Mouse (Mus musculus) heart, adult 2 months (tissue): ENCODE measurements around the gene Slc8a2. TPM values are rescaled to one million over a fixed set of nuclear protein-coding genes. Genes with fewer than 3 reads are reported as not detected.

Source experiments
- DNase-seq, 2 experiments: peaks; one replicate each; pipeline ENCODE4 v3.0.0; 2021
- H3K27ac ChIP-seq: fragments of 200-600 bp; 2 replicates; pipeline ENCODE4 v1.8.1; 2022
- H3K27me3 ChIP-seq: fragments of 200-500 bp; 2 replicates; pipeline ENCODE4 v1.6.1; 2012; ENCODE audit warnings: mild to moderate bottlenecking, low read length, inconsistent platforms, mixed read lengths; ENCODE audit not compliant: control insufficient read depth, insufficient read depth
- H3K36me3 ChIP-seq: fragments of 200-500 bp; 2 replicates; pipeline ENCODE4 v1.6.1; 2012; ENCODE audit warnings: low read length, inconsistent platforms; ENCODE audit not compliant: control insufficient read depth, insufficient read depth
- H3K4me1 ChIP-seq: fragments of 200-500 bp; 2 replicates; pipeline ENCODE4 v1.6.1; 2011; ENCODE audit warnings: low read length; ENCODE audit not compliant: control insufficient read depth, insufficient read depth
- H3K4me3 ChIP-seq: fragments of 200-600 bp; 2 replicates; pipeline ENCODE4 v1.8.1; 2022
- H3K79me2 ChIP-seq: fragments of 200-500 bp; replicated peaks from 2 replicates; pipeline ENCODE4 v1.6.1; 2012; ENCODE audit warnings: mild to moderate bottlenecking, inconsistent platforms, low read length, moderate library complexity, mixed read lengths; ENCODE audit not compliant: control insufficient read depth, insufficient read depth
- H3K9ac ChIP-seq: fragments of 200-500 bp; 2 replicates; pipeline ENCODE4 v1.6.1; 2012; ENCODE audit warnings: low read depth, mild to moderate bottlenecking, control low read depth, inconsistent platforms, low read length, mixed read lengths
- CTCF ChIP-seq: fragments of 200-600 bp; IDR thresholded peaks from 2 replicates; pipeline ENCODE4 v1.8.1; 2022; ENCODE audit warnings: antibody characterized with exemption, mild to moderate bottlenecking, moderate library complexity
- EP300 ChIP-seq: fragments of 200-500 bp; IDR thresholded peaks from 2 replicates; pipeline ENCODE4 v1.6.1; 2011; ENCODE audit warnings: low read depth, low read length, control low read depth; ENCODE audit not compliant: insufficient read depth
- POLR2A ChIP-seq: fragments of 200-500 bp; IDR thresholded peaks from 2 replicates; pipeline ENCODE4 v1.6.1; 2011; ENCODE audit warnings: mild to moderate bottlenecking, low read depth, low read length, control low read depth; ENCODE audit not compliant: insufficient read depth
- WGBS: fragments of 180-500 bp; shearing (Covaris S2); methylation state at CpG from one replicate; pipeline ENCODE4 v1.1.7; 2018; 5-methylcytosine and 5-hydroxymethylcytosine counted together
- intact Hi-C: fragments of 180-260 bp; cut with DNase I; formaldehyde crosslinking; loops from one replicate; pipeline ENCODE4 v1.15.1; 2025
- polyA plus RNA-seq: library from polyadenylated mRNA; depleted of rRNA; stranded (reverse); fragments of >200 nt; gene quantifications from 2 replicates; pipeline ENCODE4 v1.2.3, GENCODE M21; 2012
- total RNA-seq, 2 experiments: library from RNA; stranded (reverse); gene quantifications; 2 replicates each; pipeline ENCODE4 v1.2.3; 2021

The Slc8a2 gene
- total and polyA plus RNA-seq, 3 experiments, result 0.50 to 0.96 (median 0.84) TPM

- 90% methylated on average over 9 of the region's 9 CpGs for WGBS
- H3K4me1 ChIP-seq, result peaks cover 1% of the 10 kb centered on the region; the same call in 1 of the 2 replicates
- no peak for TF ChIP-seq CTCF
- no peak for TF ChIP-seq POLR2A
- no peak for TF ChIP-seq EP300
Measured at GRCm38 (mm10) chr7:16133691-16134090, 4.1 kb downstream of the Slc8a2 start.

DNA sequence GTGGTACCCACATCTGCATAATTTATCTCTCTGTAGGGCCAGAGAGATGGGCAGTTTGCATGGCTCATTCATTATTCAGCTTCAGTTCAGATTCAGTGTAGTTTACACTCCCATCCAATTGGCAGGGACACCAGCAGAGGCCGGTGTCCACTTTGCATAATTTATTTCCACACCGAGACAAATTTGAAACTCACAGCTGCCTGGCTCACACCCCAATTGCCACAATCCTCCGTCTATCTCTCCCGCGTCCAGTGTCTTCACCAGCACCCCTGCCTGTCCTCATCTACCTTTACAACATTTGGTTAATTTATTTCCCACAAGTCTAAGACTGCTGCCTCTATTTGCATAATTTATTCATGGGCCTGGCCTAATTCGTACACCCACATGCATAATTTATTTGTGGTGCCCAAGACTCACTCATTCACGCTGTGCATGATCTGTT lies 5.3 kb downstream of the Slc8a2 start:
- no peaks in the 10 kb centered on the region for H3K4me1 ChIP-seq
- no peaks in the 10 kb centered on the region for H3K79me2 ChIP-seq
- H3K9ac ChIP-seq, result no peak overlapping the region
- no peak overlapping the region for H3K4me3 ChIP-seq
- 72% methylated on average over 7 of the region's 7 CpGs for WGBS
- intact Hi-C loops, result no loop called here
- no peak overlapping the region for H3K27ac ChIP-seq
- H3K36me3 ChIP-seq, result no peaks in the 10 kb centered on the region
- TF ChIP-seq POLR2A (no peak), CTCF (no peak), EP300 (no peak)
- H3K27me3 ChIP-seq, result peaks cover 3% of the 10 kb centered on the region; the same call in 1 of the 2 replicates
- DNase-seq, result no peak

More at GRCm38 (mm10) chr7:16133691-16134090, 4.1 kb downstream of the Slc8a2 start:
- intact Hi-C loops, result no loop called here
- Histone ChIP-seq H3K79me2 (no peaks in the 10 kb centered on the region), H3K36me3 (no peaks in the 10 kb centered on the region), H3K9ac (no peak overlapping the region), H3K27ac (no peak overlapping the region), H3K4me3 (no peak overlapping the region), H3K27me3 (peaks cover 3% of the 10 kb centered on the region; the same call in 1 of the 2 replicates)
- no peak for DNase-seq

GRCm38 (mm10) chr7:16146489-16147410 lies 17.1 kb downstream of the Slc8a2 start:
- Histone ChIP-seq H3K27ac (no peak overlapping the region), H3K79me2 (no peaks in the 10 kb centered on the region), H3K4me1 (no peaks in the 10 kb centered on the region), H3K36me3 (no peaks in the 10 kb centered on the region), H3K9ac (no peak overlapping the region), H3K27me3 (0 out of 2 replicates have a peak, but pooled peaks cover 2% of the 10 kb centered on the region), H3K4me3 (no peak overlapping the region)
- intact Hi-C loops, result loop anchor here (5.0 kb wide), 1 partner anchor 41 kb away; no protein-coding TSS in a partner anchor
- 37% methylated on average over 27 of the region's 27 CpGs for WGBS
- TF ChIP-seq EP300 (no peak), POLR2A (no peak), CTCF (no peak)
- no peak for DNase-seq

GRCm38 (mm10) chr7:16147643-16148042 lies 18.0 kb downstream of the Slc8a2 start:
- Histone ChIP-seq H3K9ac (no peak overlapping the region), H3K27me3 (0 out of 2 replicates have a peak, but pooled peaks cover 2% of the 10 kb centered on the region), H3K4me3 (no peak overlapping the region), H3K79me2 (no peaks in the 10 kb centered on the region), H3K27ac (no peak overlapping the region), H3K36me3 (no peaks in the 10 kb centered on the region), H3K4me1 (no peaks in the 10 kb centered on the region)
- TF ChIP-seq CTCF (no peak), EP300 (no peak)
- DNase-seq, result peak; percentile 46 to 74
- intact Hi-C loops, result loop anchor here (5.0 kb wide), 1 partner anchor 40 kb away; no protein-coding TSS in a partner anchor
- 14% methylated on average over 15 of the region's 15 CpGs for WGBS

GRCm38 (mm10) chr7:16149241-16149640 lies 19.6 kb downstream of the Slc8a2 start:
- no peak overlapping the region for H3K9ac ChIP-seq
- intact Hi-C loops, result loop anchor here (5.0 kb wide), 1 partner anchor 38 kb away; no protein-coding TSS in a partner anchor
- H3K36me3 ChIP-seq, result no peaks in the 10 kb centered on the region
- no peak for DNase-seq
- H3K4me3 ChIP-seq, result no peak overlapping the region
- no peak overlapping the region for H3K27ac ChIP-seq
- no peaks in the 10 kb centered on the region for H3K79me2 ChIP-seq
- H3K27me3 ChIP-seq, result 0 out of 2 replicates have a peak, but pooled peaks cover 2% of the 10 kb centered on the region
- H3K4me1 ChIP-seq, result no peaks in the 10 kb centered on the region
- TF ChIP-seq CTCF (no peak), POLR2A (no peak)
- 35% methylated on average over 5 of the region's 5 CpGs for WGBS
